Mouse (Mus musculus): ENCODE measurements around the gene Cdk2ap2.

Cdk2ap2 gene

GRCm38 (mm10) chr19:4115144-4115543 lies 18.2 kb downstream of the Cdk2ap2 start:
- no peak for DNase-seq (ENCODE audit: low read depth, low spot score)

GRCm38 (mm10) chr19:4115816-4116215 lies 18.8 kb downstream of the Cdk2ap2 start:
- DNase-seq (ENCODE audit: low read depth, low spot score) = no peak

GRCm38 (mm10) chr19:4117006-4117405 lies 20.0 kb downstream of the Cdk2ap2 start:
- no peak for DNase-seq (ENCODE audit: low read depth, low spot score)

GRCm38 (mm10) chr19:4118350-4118749 lies 21.4 kb downstream of the Cdk2ap2 start:
- DNase-seq (ENCODE audit: low read depth, low spot score) = no peak

GRCm38 (mm10) chr19:4119716-4120487 lies 22.9 kb downstream of the Cdk2ap2 start:
- no peak for DNase-seq (ENCODE audit: low read depth, low spot score)

- no peak for DNase-seq (ENCODE audit: low read depth, low spot score)
These were observed 23.5 kb downstream of the Cdk2ap2 start for GRCm38 (mm10) chr19:4120496-4120895.

- DNase-seq (ENCODE audit: low read depth, low spot score) = peak; percentile 99
These were observed 24.3 kb downstream of the Cdk2ap2 start for GRCm38 (mm10) chr19:4121097-4121805.

- DNase-seq (ENCODE audit: low read depth, low spot score) = peak; percentile 70
These were observed 24.9 kb downstream of the Cdk2ap2 start for GRCm38 (mm10) chr19:4121896-4122295.

- peak; percentile 85 for DNase-seq (ENCODE audit: low read depth, low spot score)
These were observed 25.7 kb downstream of the Cdk2ap2 start for GRCm38 (mm10) chr19:4122411-4123370.

- no peak for DNase-seq (ENCODE audit: low read depth, low spot score)
These were observed 27.4 kb downstream of the Cdk2ap2 start for GRCm38 (mm10) chr19:4124432-4124831.

GRCm38 (mm10) chr19:4125268-4125667 lies 28.3 kb downstream of the Cdk2ap2 start:
- peak; percentile 39 for DNase-seq (ENCODE audit: low read depth, low spot score)

- DNase-seq (ENCODE audit: low read depth, low spot score) = peak; percentile 99
These were observed 29.0 kb downstream of the Cdk2ap2 start, which contains the start of gene Aip for GRCm38 (mm10) chr19:4125741-4126696. Gene Aip (minus strand): TSS chr19:4125858.

- DNase-seq (ENCODE audit: low read depth, low spot score) = peak; percentile 61
These were observed 29.9 kb downstream of the Cdk2ap2 start for GRCm38 (mm10) chr19:4126759-4127495.

GRCm38 (mm10) chr19:4129462-4129861 lies 32.5 kb downstream of the Cdk2ap2 start:
- DNase-seq (ENCODE audit: low read depth, low spot score) = no peak

GRCm38 (mm10) chr19:4130106-4130505 lies 33.1 kb downstream of the Cdk2ap2 start:
- no peak for DNase-seq (ENCODE audit: low read depth, low spot score)

GRCm38 (mm10) chr19:4131075-4131474 lies 34.1 kb downstream of the Cdk2ap2 start:
- no peak for DNase-seq (ENCODE audit: low read depth, low spot score)

GRCm38 (mm10) chr19:4131768-4132167 lies 34.8 kb downstream of the Cdk2ap2 start:
- no peak for DNase-seq (ENCODE audit: low read depth, low spot score)

- DNase-seq (ENCODE audit: low read depth, low spot score) = no peak
These were observed 37.4 kb downstream of the Cdk2ap2 start for GRCm38 (mm10) chr19:4134354-4134753.

- DNase-seq (ENCODE audit: low read depth, low spot score) = peak; percentile 55
These were observed 38.4 kb downstream of the Cdk2ap2 start for GRCm38 (mm10) chr19:4135229-4135962.
